Mouse (Mus musculus) testis, adult 2 months (tissue): ENCODE data around the gene Rtn2.

Experiments
- CTCF ChIP-seq: fragments of 200-500 bp; IDR thresholded peaks from 2 replicates; pipeline ENCODE4 v1.5.1; 2012; ENCODE audit warnings: low read depth, mild to moderate bottlenecking, inconsistent platforms, low read length, moderate library complexity; ENCODE audit not compliant: control insufficient read depth, insufficient read depth, insufficient replicate concordance
- POLR2A ChIP-seq: fragments of 200-500 bp; IDR thresholded peaks from 2 replicates; pipeline ENCODE4 v1.6.1; 2012; ENCODE audit warnings: low read depth, mild to moderate bottlenecking, inconsistent platforms, low read length, moderate library complexity; ENCODE audit not compliant: control insufficient read depth

DNA sequence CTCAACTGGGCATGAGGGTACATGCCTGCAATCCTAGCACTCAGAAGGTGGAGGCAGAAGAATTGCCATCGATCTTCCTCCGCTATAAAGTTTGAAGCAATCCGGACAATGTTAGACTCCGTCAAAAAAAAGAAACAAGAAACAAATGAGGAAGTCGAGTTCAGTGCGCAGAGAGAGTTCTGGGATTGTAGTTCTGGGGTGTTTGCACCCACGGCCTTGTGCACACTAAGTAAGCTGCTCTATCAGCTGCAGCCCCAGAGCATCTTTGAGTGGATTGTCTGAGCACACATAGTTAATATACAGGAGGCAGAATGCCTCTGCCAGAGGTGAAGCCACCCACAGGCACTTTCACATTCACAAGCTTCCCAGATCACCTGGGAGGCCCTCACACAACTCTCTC lies 36.3 kb downstream of the Rtn2 start:
- TF ChIP-seq CTCF: no peak
- TF ChIP-seq POLR2A: no peak
